Mouse (Mus musculus) layer of hippocampus, postnatal 25 days (tissue): ENCODE data around the gene Paip2b. TPM values are rescaled to one million over a fixed set of nuclear protein-coding genes. Genes with fewer than 3 reads are reported as not detected.
"Not testable (repeated sequence)": the region's sequence is repeated elsewhere in the genome, so short reads cannot be mapped to it uniquely, and the experiment has no call there.

ENCODE experiments used
- DNase-seq, 2 experiments: peaks; one replicate each; pipeline ENCODE4 v3.0.0; 2022; ENCODE audit warnings: mixed read lengths in 2 of 2, low spot score in 1 of 2; ENCODE audit errors: extremely low spot score in 1 of 2
- total RNA-seq, 2 experiments: library from RNA; stranded (reverse); gene quantifications; 2 replicates each; pipeline ENCODE4 v1.2.3; 2021

The Paip2b gene
- total RNA-seq, 2 experiments from 2014 or later: 41.1 to 45.5 TPM

DNA sequence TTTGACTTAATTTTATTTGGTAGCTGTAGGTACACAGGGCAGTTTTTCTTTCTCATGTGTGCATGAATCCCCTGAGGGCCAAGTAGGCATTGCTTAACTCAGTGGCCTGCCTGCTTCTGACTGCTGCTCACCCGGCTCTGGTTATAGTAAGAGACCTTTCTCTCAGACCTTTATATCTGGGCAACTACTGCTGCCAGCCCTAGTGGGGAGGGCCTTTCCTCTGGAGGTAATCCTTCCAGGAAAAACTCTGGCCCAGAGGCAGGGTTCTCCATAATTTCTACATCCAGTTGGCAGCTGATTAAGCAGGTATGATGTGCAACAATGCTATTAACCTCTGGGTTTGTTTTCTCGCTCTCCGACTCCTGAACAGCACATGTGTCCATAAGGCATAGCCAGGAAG, 28.7 kb downstream of the Paip2b start:
- no peak for DNase-seq

DNA sequence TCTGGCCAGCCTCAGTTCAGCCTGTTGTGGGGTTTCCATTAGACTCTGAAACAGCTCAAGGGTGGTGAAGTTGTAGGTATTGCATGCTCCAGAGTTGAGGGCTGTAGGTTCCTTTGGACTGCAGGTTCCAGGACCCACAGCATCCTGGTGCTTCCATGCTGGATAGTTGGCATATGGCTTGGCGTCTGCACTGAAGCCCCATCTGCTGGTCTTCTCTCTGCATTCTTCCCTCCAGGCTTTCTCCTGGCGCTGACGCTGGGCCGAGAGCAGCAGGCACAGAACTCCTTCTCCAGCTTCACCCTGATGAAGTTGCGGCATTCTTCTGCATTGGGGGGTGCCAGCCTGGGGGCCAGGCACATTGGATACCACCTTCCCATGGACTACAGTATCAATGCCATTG, 29.5 kb downstream of the Paip2b start:
- DNase-seq: peak in 1 of 2 experiments; percentile 11

DNA sequence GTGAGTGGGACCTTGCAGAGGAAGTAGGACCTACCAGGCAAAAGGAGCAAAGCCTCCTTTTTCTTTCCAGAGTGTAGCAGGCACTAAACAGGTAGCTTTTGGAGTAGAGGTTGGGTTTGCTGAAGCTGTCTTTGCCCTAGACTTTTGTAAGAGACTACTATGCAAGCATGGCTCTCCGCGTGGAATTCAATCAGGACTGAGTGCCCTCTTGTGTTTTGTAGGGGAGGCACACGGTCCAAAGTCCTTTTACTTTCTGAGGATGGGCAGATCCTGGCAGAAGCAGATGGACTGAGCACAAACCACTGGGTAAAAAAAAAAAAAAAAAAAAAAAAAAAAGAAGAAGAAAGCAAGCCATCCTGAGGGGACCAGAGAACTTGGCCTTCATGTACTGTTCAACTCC, 34.9 kb downstream of the Paip2b start:
- DNase-seq: no peak

DNA sequence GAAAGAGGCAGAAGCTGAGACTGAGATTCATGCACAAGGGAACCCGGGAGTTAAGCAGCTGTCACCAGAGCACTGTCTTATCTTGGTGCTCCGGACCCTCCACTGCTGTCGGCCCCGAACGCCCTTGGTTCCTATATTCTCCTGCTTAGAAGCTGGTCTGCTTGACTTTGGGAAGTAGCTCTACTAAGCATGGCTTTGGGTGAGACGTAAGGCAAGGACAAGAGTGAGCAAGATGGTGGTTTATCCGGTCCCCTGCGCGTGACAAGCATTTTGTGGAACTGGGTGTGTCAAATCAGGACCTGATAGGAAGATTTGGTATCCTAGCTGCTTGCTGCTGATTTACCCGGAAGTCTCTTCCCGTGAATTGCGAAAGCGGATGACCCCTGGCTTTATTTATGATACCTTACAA, 36.0 kb downstream of the Paip2b start:
- peak; percentile 17 to 31 for DNase-seq

DNA sequence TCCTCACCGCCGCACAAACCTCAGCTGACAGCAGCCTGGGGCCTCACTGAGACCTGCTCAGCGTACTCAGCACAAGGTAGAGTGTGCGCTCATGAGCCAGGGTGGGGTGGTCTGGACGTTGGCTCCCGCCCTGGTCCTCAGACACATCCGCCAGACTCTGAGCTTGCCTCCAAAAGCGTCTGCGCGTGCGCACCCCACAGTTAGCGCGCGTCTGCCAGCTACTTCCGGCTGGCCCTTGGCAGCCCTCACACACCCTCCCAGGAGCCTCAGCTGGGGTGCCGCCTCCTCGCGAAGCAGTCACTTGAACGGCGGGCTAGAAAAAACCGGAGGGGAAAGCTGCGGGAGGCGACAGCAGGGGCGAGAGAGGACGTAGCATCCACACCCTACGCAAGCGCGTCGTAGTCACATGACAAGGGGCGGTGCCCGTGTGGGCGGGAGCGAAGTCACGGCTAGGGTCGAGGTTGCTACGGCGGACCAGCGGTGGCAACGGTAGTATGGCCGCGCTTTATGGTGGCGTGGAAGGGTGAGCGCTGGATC, 36.7 kb downstream of the Paip2b start, which contains the start of gene Nagk:
Nagk (plus strand) TSS at position 223 of the 537 bp plus-strand sequence.
- DNase-seq: peak; percentile 82 to 93

DNA sequence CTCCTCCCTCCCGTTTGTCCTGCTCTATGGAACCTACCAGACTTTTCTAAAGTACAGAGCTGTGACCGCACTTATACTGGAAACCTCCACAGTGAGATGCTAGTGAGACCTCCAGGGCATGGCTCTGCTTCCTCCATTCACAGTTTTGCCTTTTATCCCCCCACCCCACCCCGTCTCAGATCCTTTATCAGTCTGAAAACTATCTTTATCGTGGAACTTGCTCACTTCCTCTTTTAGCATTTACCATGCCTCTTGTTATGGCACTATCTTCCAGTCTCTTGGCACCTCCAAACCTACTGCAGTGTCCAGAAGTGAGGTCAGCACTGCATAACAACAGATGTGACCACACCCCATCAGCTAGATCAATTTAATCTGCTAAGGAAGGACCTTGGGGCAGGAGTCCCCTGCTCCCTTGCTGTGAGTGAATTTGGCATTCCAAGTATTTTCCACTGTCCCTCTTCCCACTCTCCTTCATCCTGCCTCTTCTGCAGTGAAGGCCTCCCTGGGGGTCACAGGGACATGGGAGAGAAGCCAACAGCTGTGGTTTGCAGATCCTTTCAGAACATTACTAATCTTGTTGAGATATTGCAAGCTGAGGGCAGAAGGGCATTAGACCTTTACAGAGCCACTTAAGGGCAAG, 40.2 kb downstream of the Paip2b start:
- no peak for DNase-seq

DNA sequence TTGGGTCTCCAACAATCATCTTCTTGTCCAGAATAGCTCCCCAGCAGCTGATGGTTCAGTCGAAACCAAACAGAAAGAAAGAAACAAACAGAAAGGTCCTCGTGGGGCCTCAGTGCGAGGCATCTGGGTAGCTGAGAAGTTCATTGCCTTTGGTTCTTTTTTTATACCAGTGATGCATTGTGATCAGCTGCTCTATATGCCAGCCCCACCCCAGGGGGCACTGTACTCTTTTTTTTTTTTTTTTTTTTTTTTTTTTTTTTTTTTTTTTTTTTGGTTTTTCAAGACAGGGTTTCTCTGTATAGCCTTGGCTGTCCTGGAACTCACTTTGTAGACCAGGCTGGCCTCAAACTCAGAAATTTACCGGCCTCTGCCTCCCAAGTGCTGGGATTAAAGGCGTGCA, 41.0 kb downstream of the Paip2b start:
- not testable (repeated sequence) for DNase-seq

DNA sequence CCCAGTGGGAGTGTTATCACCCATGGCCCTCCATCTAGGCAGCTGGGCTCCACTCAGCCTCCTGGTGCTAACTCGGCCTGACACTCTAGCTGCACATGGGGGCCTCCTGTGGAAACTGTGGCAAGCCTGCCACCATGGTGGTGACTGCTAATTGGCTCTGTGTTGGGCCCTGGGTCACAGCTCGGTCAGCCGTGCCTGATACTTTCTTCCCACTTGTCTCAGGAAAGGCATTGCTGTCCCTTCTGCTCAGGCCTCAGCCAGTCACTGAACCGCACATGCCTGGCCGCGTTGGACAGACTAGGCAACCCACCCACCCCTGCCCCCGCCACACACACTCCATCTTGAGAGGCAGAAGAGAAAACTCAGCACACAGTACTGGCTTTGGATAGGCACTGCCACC, 43.0 kb downstream of the Paip2b start:
- DNase-seq: no peak

DNA sequence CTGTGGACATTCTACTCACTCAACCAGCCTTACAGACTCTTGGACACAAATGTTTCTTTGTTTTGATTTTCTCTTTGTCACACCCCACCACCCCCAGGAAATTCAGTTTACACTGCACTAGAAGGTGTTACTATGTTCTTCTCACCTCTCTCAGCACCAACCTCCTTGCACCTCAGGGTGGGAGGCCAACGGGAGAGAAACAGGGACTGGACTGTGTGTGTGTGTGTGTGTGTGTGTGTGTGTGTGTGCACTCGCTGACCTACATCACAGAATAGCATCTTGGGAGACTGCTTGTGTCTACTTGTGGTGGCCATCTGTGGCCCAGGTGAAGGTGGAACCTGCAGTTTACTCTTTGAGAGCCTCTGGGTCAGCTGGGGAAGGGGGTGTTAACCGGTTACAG, 45.1 kb downstream of the Paip2b start:
- DNase-seq: no peak

DNA sequence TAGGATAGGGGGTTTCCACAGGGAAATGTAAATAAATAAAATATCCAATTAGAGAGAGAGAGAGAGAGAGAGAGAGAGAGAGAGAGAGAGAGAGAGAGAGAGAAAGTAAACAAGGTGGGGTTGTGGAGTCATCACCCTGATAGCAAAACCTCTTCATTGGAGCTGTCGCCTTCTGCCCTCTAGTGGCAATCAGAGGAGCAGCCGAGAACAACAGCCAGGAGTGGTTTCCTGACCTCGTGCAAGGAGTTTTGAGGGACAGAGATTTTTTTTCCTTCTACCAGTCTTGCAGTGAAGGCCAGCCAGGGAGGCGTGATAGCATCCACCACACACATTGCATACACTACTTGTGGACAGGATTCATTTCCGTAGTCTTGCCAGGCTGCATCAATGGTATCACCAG, 52.5 kb downstream of the Paip2b start:
- DNase-seq: peak in 1 of 2 experiments; percentile 20

DNA sequence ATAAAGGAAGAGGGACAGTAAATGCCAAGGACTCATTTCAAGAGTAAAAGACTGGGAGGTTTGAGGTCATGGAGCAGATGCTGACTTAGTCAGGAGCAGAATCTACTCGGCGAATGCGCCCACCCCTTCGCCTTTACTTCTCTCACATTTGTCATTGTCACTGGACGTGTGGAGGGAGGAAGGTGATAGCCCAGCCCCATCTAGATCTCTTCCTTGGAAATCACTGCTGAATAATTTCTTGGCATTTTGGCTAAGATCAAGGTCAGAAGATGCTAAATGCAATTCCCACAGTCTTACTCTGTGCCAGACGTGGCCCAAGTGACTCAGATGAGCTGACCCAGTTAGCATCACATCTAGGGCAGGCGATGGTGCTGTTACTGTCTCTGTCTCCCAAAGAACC, 53.2 kb downstream of the Paip2b start:
- DNase-seq: no peak

DNA sequence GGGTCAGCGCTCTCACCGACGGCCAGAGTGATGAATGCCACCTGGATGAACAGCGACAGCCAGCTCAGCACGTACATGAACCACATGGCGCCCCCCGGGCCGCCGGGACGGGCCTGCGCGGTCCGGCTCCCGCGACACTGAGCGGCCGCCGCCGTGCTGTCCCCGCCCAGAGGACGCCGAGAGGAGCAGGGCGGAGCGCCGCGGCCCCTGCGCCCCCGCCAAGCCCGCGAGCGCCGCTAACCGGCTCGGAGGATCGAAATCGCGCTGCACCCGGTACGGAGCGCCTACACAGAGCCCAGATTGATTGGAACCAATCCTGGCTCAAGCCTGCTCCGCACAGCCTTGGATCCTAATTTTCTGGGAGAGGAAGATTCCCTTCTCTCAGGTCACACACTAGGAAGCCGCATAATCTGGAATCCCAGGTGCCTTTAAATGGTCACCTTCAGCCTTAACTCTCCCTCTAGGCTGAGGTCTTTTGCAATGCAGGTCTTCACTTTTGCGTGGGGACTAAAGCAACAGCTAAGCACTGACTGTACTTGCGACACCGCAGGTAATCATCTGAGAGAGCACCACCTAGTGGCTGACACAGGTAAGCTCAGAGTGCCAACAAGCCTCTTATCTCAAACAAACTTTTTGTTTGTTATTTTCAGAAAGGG, 55.8 kb downstream of the Paip2b start, which contains the start of gene Tex261:
Tex261 (minus strand) TSS at position 176 of the 656 bp plus-strand sequence.
- DNase-seq: peak; percentile 86 to 88

DNA sequence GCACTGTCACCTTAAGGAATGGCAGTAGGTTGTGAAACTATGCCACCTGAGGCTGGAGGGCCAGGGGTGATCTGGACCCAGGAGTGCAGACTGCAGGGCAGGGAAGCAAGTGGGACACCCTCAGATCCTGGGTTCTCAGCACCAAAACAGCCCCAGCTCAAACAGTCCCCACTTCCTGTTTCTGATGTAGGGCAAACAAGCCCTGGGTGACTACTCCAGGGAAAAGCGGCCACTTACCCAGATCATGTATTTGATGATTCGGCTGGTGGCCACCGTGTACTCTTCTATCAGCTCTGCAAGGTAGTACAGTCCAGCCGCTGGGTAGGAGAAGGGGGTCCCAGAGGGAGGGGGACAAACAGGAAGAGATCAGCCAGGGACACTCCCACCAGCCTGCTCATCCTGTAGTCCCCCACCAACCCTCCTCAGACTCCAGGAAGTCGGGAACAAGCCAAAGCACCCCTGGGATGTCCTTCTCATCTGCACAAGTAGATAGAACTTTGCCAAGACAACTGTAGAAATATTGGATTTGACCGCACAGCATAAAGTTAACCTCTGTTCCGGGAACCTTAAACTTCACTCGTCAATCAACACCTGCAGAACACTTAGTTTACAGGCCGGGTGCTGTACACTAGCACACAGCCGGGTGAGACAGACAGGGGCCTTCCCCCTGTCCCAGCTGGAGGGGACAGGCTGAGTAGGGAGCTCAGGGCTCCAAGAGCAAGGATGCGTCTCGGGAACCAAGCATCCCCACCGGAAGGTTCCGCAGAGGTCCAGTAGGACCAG, 56.6 kb downstream of the Paip2b start:
- no peak for DNase-seq

DNA sequence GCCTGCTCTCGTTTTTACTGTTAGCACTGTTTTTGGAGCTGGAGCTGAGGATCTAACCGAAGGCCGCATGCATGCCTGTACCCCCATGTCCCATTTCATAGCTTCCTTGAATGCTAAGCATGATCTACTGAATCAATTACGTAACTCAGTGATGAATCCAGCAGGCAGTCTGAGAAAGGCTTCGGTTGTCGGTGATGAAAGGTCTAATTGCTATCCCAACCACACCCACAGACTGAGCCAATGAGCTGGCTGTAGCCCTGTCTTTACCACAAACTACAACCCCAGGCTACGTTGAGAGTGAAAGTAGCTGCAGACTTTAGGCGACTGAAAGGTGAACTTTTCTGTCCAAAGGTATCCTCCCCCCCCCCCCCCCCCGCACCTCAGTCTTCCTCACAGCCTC, 57.4 kb downstream of the Paip2b start:
- no peak for DNase-seq

DNA sequence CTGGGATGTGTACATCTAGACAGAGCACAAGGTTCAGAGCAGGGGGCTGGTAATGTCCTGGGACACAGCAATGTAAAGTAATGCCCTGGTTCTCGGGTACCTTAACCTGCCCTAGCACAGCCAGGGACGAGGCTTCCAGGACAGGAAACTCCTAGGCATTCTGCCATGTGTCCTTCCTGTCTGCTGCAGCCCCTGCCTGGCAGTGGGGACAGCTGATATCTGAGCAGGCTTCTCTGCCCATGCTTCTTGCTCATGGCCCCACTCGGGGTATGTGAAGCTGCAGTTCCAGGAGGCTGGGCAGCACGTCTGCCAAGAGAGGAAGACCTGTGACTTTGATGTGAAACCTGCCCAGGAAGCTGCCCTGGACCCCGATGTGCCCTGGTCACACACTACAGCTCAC, 63.1 kb downstream of the Paip2b start:
- DNase-seq: no peak

DNA sequence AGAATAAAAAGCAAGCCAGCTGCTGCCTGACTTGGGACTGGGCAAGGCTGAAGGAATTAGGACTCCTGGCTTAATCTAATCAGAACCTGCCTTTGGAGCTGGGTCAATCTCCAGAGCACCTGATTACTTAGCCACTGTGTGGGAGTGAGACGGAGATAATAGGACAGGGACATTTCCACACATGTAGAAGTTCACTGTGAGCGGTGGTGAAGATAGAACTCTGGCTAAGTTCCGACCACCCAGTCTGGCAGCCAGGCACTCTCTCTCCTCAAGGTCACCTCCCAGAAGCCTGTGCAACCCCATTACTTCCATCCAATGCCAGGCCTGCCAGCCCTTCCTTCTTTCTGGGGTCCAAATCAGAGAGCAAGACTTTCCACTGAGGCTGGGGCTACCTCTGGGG, 64.6 kb downstream of the Paip2b start:
- DNase-seq: no peak

DNA sequence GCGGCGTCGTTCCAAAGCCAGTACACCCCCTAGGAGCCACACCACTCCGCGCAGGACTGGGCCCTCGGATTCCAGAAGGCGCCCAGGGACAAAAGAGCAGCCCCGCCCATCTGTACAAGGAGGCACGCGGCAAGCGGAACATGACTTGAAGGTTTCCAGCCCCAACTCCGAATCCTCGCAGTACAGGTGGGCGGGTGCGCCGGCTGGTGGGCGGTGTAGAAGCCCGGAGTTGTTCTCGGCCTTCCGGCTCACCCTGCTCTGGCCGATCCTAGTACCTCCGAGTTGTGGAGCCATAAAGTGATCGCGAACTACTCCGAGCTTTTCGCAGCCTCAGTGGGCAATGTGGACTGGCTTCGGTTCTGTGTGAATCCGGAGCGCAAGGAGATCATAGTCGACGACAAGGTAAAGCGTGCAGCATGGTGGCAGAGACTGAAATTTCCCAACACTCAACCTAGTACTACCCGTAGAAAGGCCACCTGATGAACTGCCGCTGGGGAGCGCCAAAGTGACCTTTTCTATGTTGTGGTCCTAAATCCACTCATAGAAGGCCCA, 68.6 kb downstream of the Paip2b start:
- no peak for DNase-seq

DNA sequence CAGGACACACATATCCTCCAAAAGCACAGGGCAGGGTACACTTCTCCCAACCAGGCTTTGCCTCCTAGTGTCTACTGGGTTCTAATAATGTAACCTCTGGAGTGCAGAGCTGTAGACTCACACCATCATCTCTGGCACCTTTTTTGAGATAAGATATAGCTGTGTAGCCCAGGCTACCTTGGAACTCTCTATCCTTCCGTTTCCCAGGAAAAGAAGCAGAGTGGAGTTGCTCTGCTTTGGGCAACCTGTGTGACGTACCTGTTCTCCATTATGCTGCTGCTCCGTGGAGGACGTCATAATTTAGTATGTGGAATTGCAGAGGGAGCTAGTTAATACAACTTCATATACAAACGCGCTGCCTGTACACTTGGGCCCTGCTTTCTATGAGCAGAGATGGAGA, 69.2 kb downstream of the Paip2b start, which contains the start of gene Ankrd53:
Ankrd53 (plus strand) TSS at position 301 of the 400 bp plus-strand sequence.
- no peak for DNase-seq

DNA sequence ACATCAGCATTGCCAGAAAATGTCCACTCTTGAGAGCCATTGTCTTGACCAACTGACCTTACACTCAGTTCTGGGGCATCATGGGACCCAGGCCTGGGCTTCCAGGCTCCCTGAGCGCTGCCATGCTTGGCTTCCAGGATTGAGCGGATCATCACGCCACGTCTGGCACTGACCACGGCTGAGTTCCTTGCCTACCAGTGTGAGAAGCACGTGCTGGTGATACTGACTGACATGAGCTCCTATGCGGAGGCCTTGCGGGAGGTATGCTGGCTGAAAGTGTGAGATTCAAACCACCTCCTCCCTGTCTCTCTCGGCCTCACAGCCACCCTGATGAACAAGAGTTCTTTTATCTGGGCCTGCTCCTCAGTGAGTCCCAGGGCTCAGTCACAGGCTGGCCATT, 75.5 kb downstream of the Paip2b start:
- DNase-seq: no peak
